Mouse (Mus musculus): ENCODE results near the gene Foxn3.

Gene Foxn3

DNA sequence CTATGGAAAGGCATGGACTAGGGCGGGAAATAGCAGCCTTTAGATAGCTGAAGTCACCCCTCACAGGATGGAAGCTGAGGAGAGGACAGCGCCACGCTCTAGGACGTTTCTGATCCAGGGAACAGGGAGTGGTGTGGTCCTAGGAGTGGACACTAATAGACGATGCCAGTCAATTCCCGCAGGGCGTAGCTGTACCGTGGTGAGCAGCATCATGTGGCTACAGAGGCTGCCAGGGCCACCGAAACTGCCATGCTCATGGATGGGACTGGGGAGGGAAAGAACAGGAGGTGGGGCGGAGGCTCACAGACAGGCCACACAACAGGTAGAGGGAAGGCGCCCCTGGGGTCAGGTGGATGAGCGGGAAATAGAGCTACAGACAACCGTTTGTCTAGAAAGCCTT lies 282.6 kb downstream of the Foxn3 start:
- no peak for DNase-seq

DNA sequence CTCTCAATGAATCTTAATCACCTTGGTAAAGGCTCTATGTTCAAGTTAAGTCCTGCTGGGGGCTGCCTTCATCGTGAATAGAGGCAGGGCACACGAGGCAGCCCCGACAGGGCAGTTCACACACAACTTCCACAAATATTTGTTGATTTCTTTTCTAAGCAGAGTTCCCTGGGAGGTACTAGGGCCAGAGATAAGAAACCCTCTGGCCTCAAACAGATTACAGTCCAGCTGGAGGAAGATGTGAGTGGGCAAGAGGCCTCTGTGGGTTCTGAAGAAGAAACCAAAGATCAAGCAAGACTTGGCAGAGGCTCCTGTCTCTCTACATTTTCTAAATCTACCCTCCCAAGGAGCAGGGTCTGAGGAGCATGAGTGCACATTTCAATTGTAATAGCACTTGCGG lies 283.1 kb downstream of the Foxn3 start:
- no peak for DNase-seq

DNA sequence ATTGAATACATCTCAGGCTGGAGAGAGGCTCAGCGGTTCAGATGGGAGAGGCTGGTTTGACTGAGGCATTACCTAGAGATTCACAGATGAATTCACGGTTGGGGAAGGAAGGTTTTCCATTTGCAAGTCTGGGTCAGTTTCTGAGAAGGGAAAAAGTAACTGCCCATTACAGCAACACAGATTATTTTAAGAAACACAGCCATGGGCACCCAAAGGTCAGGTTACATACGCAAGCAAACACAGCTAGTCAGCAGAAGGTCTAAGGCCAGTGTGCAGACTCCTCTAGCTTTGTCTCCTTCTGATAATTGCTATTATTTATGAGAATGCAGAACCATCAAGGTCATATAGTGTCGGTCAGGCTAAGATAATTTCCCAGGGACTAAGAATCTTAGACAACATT lies 284.0 kb downstream of the Foxn3 start:
- DNase-seq = no peak

DNA sequence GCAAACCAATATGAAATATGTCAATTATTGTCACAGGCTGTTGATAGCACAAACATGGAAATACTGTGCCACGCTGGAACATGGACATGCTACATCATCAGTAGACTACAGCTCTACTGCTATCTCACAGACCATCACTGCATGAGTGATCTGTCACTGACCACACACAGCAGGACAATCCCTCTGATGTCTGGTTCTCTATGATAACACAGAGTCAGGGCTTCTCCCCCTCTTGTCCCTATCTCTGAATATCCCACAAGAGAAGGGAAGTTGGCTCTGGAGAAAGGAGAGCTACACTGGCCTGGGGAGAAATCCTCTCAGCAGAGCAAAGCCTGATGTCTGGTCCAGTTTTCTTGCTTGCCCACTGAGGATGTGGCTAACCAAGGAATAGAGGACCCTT lies 288.8 kb downstream of the Foxn3 start:
- DNase-seq = no peak

DNA sequence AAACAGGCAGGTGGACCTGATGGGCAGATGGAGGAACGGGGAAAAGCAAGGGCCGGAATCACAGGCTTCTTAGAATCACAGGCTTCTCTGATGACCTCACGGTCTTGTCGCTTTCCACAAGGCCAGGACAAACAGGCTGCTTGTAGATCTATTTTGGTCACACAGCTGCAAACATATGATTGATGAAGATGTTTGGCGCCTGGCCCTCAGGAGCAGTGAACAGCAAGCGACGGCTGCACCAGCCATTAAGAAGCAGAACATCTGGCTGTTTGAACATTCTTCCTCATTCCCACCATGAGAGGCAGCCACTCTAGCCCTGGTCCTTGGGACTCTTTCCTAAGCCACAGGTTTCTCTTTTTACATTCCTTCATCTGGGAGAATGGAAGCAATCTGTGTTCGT lies 294.0 kb downstream of the Foxn3 start:
- no peak for DNase-seq

DNA sequence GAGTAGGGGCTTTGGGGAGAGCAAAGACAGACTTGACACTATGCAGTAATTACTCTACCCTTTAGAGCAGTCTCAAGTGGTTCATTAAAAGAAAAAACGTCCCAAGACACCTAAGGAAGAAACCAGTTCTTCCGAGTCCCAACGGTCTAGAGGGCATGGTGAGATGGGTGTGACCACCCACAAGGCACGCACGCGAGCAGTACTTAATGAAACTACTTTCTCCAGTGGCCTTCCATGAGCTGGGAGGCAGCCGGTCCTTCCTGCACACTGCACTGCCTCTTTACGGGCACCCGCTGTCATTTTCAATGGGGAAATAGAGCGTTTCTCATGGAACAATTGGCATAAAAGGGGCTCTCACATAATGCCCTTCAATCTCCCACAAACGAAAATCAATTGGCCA lies 294.4 kb downstream of the Foxn3 start:
- DNase-seq = no peak

DNA sequence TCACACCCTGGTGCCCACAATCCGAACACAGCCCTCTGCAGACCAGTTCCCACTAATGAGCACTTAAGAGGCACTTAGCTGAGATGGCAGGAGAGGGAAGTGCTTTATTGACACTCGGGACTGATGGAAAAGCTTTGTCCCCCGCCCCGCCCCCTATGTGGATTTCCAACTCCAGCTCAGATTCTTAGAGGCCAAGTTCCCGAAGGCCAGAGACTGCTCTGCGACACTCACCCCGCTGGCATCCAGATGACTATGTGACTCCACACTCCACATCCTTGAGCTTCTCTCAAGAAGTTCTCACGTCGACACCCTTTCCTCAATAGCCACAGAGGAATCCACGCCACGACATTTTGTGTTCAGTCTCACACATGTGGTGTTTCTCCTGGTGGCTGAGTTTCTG lies 295.6 kb downstream of the Foxn3 start:
- no peak for DNase-seq

DNA sequence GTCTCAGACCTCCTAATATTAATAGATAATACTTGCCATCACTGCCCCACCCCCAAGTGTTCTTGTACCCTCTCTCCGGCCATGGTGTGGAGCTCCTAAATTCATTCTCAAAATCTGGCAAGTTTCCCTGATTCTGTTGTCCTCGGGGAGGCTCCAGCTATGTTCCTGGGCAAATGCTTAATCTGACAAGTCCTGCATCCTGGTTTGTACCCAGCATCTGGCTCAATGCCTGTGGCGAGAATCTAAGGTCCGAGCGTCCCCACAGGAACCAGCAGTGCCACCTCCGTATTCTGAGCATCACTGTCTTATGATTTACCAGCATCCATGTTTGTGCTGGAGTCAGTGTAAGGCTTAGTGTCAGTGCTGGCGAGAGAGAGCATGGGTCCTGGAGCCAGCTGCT lies 296.9 kb downstream of the Foxn3 start:
- DNase-seq = no peak

DNA sequence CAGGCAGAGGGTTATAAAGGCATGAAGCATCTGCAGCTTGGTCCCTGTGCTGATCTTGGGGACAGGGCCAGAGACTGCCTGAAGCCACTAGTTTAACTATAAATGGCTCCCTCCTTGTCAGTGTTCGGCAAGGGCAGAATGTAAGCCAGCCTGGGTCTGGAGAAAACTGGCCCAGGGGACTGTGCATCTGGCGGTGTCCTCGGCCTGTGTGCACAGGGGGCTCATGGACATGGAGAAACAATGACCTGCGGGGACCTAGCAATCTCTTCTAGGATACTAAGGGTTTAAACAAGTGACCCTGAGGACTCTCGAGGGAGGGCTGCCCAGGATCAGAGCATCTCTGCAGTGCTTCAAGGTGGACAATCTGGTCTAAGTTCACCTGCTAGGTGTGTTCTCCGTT lies 297.6 kb downstream of the Foxn3 start:
- no peak for DNase-seq

DNA sequence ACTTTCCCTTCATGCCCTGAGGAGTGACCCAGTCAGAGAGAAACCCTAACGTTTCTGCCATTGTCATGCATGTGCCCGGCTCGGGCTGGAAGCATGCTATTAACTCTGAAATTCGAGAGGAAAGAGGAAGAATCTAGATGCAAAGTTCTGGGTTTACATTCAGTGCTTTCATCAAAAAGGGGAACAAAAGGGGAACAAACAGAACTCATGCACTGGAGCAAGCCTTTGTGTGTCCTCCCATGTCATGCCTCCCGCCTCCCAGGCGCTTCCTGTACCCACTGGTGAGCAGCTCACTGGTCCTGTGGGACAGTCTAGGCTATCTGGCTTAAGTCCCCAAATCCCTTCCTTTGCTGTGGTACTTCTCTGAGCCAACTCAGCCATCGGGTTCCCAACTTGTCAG lies 299.0 kb downstream of the Foxn3 start:
- DNase-seq = no peak

DNA sequence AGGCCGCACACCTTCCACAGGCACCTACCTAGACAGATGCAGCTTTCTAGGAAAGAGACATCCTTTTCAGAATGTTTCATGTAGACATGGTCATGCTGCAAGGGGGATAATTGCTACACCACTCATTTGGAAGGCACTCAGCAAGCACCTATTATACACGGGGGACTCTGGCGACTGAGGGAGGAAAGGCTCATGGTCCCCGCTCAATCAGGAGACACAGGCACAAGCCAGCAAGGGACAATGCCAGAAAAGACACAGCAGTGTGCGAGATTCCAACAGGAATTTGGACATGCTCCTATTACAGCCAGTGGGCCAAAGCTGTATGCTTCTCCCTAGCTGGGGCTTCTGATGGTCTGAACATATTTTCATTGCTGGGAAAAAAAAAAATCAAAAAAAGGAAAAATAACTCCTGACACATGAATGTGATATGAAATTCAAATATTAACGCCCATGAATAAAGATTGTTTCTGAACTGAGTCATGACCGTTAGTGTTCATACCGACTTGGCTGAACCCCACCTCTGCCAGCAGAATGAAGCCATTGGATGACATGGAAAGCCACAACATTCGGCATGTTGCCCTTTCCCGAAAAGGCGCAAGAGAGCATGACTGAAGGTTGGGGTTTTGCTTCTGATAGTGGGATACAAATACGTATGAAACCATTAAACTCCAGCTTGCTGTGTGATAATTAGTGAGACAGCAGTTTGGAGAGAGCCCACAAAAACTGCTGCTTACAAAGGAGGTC lies 299.6 kb downstream of the Foxn3 start:
- no peak for DNase-seq

DNA sequence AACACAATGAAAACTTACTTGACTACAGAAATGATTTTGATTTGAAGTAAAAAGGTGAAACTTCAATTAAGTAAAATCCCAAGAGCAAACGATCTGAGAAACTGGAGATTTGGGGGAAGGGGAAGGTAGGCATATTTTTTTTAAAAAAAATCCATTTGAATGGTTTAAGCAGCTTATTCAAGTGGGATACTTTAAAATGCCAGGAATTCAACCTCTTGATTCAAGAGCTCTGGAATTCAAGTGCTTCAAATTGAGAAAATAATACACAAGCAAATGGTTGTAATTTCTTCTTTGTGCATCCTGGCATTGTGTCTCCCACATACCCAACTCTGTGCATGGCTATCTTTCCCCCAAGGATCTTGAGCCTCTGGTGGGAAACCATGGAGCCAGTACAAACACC lies 300.5 kb downstream of the Foxn3 start:
- no peak for DNase-seq

DNA sequence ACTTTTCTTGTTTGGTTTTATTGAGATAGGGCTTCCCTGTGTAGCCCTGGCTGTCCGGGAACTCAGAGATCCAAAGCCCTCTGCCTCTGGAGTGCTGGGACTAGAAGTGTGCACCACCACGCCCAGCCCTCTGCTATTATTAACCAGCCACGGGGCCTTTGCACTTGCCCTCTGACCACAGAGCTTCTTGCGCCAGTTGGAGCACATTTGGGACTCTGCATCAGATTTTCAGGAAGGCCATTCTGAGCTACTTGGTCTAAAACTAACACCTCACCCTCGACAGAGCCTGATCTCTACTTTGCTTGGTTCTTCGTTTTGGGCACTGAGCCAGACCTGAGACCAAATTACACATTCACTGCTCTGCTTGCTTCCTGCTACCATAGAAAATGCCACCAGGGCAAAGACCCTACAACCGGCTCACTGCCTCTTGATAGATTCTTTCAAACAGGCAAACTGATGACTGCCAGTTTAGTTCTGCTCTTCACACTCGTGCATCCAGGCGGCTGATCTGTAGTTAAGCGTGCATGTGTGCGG lies 301.2 kb downstream of the Foxn3 start:
- DNase-seq = no peak

DNA sequence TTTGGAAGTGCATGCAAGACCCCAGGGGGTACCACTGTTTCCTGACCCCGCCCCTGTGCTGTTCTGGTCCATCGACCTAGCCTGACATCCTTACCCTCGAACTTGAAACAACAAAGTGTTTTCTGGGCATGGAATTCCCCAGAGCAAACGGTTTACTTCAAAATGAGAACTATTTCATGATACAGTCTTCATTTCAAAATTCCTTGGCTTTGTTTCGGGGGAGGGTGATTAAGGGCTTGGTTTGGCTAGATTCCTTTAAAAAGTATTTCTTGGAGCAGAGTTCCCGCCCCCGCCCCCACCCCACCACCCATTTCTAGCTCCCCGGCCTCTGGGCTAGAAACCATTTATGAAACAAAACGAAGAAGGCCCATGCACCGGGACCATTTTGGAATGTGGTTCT lies 303.2 kb downstream of the Foxn3 start:
- DNase-seq = no peak

DNA sequence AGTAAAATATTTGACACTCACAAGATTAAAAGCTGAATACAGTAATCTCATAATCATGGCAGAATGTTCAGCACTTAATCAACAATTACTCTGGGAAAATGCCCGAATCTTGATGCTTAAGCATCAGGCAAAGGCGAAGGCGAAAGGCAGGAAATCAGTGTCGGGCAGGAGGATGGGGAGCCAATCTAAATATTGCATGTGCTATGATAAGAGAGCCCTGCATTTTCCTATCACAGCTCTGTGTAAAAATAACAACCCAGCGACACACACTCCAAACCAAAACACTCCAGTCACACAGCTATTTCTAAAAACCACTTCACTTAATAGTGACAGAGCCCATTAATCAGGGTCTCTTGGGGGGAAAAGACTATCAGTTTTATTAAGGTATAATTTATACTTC lies 305.8 kb downstream of the Foxn3 start:
- DNase-seq = no peak

DNA sequence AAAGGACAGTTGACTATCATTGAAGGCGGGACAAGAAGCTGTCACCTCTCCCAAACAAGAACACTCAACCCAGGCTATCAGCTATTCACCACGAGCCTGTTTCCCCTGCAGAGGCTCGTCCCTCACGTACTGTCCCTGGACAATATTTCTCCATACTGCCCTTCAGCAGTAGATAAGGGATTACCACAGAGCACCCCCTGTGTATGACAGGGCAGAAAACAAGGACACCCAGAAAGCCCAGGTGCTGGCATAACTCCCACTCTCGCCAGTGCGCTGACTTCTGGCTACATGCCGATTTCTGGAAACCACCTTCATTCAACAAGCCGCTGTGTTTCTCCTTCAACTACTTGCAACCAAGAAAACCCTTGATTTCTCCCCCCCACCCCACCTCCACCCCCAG lies 306.4 kb downstream of the Foxn3 start:
- DNase-seq = no peak

DNA sequence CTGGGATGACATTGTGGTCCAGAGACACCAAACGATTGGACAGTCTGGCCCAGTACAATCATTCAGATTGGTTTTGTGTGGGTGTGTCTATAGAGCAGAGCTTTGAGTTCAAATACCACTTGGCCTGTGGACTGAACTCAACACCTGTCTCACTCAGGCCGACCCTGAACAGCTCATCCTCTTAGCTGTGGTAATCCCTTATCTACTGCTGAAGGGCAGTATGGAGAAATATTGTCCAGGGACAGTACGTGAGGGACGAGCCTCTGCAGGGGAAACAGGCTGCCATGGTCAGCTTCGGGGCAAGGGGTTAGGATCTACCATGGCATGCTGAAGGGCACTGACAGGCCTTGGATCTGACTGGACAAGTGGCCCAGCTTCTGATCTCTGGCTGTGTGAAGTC lies 306.9 kb downstream of the Foxn3 start:
- no peak for DNase-seq

DNA sequence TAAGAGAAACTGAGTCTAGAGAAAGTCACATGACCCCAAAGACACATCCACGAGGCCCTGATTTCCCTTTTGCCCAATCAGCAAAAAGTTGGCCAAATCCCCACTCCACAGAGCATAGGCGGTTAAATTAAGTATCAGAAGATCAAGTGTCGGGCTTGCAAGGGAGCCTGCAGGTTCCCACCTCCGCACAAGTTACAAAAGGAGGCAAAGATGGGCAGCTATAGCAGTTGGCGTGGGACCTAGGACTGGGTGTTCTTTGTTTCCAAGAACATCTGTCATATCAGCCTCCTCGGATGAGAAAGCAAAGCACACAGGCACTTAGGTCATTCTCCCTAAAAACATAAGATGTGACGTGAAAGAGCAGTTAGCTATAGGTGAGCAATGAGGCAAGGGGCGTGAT lies 308.9 kb downstream of the Foxn3 start:
- no peak for DNase-seq

DNA sequence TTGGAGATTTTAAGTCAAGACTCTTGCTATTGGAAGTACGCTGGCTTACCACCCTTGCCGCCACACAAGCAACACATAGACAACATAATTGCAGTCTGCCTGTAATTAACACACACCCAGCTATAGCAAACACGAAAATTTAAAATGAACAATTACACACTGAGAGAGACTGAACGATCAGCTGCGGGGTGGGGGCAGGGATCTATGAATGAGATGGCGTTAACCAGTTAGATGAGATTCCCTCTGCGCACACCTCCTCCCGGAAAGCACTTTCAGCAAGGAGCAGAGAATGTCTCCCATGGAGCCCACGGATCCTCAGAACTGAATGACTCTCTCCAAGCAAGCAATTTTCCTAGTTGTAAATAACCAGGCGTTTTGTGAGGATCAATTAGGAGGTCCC lies 309.8 kb downstream of the Foxn3 start:
- no peak for DNase-seq

DNA sequence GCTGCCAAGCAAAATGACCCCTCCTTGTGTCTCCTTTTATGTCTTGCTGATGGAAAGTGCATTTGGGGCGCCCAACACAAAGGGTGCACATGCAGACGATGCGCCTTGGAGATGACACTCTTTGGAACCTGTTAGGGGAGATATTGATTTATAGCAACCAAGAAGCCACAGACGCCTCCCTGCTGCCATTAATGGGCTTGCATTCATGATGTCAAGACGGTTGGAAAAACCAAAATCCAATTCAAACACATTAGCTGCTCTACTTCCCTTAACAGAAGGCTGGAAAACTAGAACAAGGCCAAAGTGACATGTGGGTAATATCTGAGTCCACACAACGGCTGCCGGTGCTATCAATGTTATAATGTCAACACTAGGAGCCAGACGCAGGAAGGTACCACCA lies 314.8 kb downstream of the Foxn3 start:
- DNase-seq = no peak

DNA sequence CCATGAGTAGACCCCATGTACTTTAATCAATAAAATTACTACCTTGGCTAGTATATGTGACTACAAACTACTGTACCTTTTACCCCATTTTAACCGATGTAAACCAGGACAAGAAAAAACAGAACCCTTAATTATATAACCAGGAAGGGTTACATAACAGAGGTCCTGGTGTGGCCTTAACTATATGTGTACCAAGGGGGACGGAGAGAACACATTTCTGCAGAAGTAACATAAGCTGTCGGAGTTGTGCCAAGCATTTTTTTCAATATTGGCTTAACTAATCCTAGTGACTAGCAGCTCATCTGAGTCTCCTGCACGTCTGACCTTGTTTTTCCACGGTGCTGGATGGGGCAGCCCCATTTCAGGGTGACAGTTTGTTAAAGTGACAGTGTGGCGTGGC lies 315.4 kb downstream of the Foxn3 start:
- DNase-seq = no peak

DNA sequence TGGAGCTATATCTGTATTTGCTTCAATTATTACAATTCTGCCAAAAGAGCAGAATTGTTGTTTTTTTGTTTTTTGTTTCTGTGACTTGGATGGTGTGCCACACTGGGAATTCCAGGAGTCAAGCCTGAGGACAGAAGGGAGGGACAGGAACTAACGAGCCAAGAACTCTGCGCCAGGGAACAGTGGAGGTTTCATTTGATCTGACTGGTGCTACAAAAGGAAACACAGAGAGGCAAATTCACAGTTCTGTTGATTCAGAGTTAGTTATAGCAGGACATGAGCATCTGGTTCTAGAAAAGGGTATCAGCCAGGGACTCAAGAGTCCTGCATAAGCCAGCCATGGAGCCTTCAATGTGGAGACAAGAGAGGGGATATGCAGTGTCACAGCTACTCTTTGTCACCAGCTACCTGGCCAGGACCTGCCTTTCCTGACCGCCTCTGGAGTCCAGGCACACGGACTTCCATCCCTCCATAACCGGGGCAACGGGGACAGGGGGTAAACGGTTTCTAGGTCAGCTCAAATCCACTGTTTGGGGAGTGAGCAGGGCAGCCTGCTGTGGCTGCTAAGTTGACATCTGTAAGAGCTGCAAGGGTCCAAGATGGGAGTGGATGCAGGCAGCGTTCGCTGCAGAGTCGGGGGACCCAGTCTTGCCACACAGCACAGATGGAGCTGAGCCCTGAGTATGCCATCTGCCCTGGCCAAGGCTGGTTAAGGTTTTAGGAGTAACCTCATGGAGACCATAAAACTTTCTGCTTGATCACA lies 316.2 kb downstream of the Foxn3 start:
- peak; percentile 55 for DNase-seq

DNA sequence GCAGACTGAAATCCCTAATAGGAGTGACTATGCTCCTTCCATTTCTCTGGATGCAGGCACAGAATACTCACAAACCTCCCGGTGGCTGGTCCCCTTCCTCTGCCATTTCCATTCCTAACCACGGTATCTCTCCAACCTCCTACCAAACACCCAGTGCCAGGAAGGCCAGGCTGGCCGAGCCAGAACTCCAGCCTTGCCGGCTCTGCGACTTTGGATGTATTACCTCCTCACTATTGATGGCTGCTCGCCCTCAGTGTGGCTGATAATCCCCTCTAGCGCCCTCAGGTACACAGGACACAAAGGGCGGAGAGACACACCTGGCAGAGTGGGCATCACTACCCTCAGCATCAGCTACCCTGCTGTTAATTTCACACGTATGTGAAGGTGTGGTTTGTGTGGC lies 318.7 kb downstream of the Foxn3 start:
- DNase-seq = no peak

DNA sequence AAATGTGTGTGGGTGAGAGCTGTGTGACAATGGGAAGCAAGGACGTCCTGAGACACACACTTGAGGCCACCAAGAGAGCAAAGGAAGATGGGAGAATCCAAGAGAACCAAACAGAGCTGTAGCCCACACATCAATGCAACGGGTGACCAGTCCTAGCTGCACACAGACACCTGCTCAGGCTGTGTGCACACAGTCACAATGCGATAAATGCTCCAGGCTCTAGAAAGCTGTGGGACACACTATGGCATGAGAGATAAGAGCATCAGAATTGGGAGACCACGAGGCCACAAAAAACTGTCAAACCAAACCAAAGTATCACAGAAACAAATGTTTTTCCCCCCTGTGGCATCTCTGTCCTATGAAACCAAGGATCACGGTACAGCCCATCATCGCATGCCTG lies 319.1 kb downstream of the Foxn3 start:
- DNase-seq = no peak

DNA sequence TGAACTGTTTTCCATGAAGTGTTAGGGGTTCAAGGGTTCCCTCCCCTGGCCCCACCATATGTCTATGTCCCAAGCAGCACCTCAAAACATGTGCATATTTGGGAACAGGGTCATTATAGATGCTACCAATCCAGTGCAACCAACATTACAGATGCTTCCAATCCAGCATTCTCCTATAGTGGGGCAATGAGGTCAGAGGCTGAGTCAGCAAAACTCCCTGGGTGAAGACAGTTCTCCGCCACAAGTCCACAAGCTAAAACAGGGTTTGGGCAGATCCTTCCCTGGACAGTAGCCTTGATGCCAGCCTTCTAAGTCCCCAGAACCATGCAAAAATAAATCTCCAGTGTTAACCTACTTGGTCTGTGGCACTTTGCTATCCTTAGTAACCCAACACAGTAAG lies 320.1 kb downstream of the Foxn3 start:
- DNase-seq = no peak

Data from cerebellum, adult 11-12 months (tissue).